Mouse (Mus musculus): ENCODE measurements around the gene Nbea. TPM values are rescaled to one million over a fixed set of nuclear protein-coding genes. Genes with fewer than 3 reads are reported as not detected.

Nbea gene
- polyA plus RNA-seq, 1 experiment from 2014 or later, result 55.4 TPM

- Histone ChIP-seq H3K9me3 (replicated peaks) (no peaks in the 10 kb centered on the region), H3K9ac (replicated peaks) (no peak overlapping the region), H3K4me3 (replicated peaks) (no peak overlapping the region), H3K4me2 (no peak overlapping the region), H3K27me3 (replicated peaks) (no peaks in the 10 kb centered on the region), H3K36me3 (no peaks in the 10 kb centered on the region), H3K27ac (replicated peaks) (no peak overlapping the region), H3K4me1 (peaks cover 6% of the 10 kb centered on the region; the same call in 1 of the 2 replicates)
- ATAC-seq (ENCODE audit: low FRiP score), result peak; percentile 32; the same call in 1 of the 2 replicates
- WGBS, result 40% methylated on average over 6 of the region's 6 CpGs
Measured at GRCm38 (mm10) chr3:55733665-55734064, 449.8 kb downstream of the Nbea start.

- Histone ChIP-seq H3K4me3 (replicated peaks) (no peak overlapping the region), H3K27ac (replicated peaks) (no peak overlapping the region), H3K4me1 (peaks cover 6% of the 10 kb centered on the region; the same call in 1 of the 2 replicates), H3K9me3 (replicated peaks) (no peaks in the 10 kb centered on the region), H3K27me3 (replicated peaks) (no peaks in the 10 kb centered on the region), H3K9ac (replicated peaks) (no peak overlapping the region), H3K4me2 (no peak overlapping the region), H3K36me3 (no peaks in the 10 kb centered on the region)
- ATAC-seq (ENCODE audit: low FRiP score), result no peak
- WGBS, result 74% methylated on average over 5 of the region's 5 CpGs
Measured at GRCm38 (mm10) chr3:55730549-55730948, 453.0 kb downstream of the Nbea start.

- Histone ChIP-seq H3K4me2 (no peak overlapping the region), H3K27ac (replicated peaks) (no peak overlapping the region), H3K9ac (replicated peaks) (no peak overlapping the region), H3K4me3 (replicated peaks) (no peak overlapping the region), H3K36me3 (no peaks in the 10 kb centered on the region), H3K27me3 (replicated peaks) (no peaks in the 10 kb centered on the region), H3K9me3 (replicated peaks) (no peaks in the 10 kb centered on the region), H3K4me1 (peaks cover 6% of the 10 kb centered on the region; the same call in 1 of the 2 replicates)
- WGBS, result 66% methylated on average over 8 of the region's 8 CpGs
- ATAC-seq (ENCODE audit: low FRiP score), result peak; percentile 41; the same call in 1 of the 2 replicates
Measured at GRCm38 (mm10) chr3:55730142-55730541, 453.4 kb downstream of the Nbea start.

GRCm38 (mm10) chr3:55714260-55714659, 469.2 kb downstream of the Nbea start:
- peaks cover 13% of the 10 kb centered on the region for H3K36me3 ChIP-seq
- H3K4me1 ChIP-seq, result no peaks in the 10 kb centered on the region
- no peak overlapping the region for H3K9ac ChIP-seq (replicated peaks)
- H3K9me3 ChIP-seq (replicated peaks), result no peaks in the 10 kb centered on the region
- H3K4me2 ChIP-seq, result no peak overlapping the region
- WGBS, result 54% methylated on average over 6 of the region's 6 CpGs
- peak; percentile 63 for ATAC-seq (ENCODE audit: low FRiP score)
- H3K27ac ChIP-seq (replicated peaks), result peak overlapping the region; percentile 52; the same call in 1 of the 2 replicates
- no peak overlapping the region for H3K4me3 ChIP-seq (replicated peaks)
- H3K27me3 ChIP-seq (replicated peaks), result no peaks in the 10 kb centered on the region

- Histone ChIP-seq H3K9me3 (replicated peaks) (no peaks in the 10 kb centered on the region), H3K27ac (replicated peaks) (peak overlapping the region; percentile 41; the same call in 1 of the 2 replicates), H3K27me3 (replicated peaks) (no peaks in the 10 kb centered on the region), H3K4me2 (no peak overlapping the region), H3K36me3 (peaks cover 13% of the 10 kb centered on the region), H3K4me3 (replicated peaks) (no peak overlapping the region), H3K4me1 (no peaks in the 10 kb centered on the region), H3K9ac (replicated peaks) (no peak overlapping the region)
- ATAC-seq (ENCODE audit: low FRiP score), result peak; percentile 79
- 61% methylated on average over 3 of the region's 3 CpGs for WGBS
Measured at GRCm38 (mm10) chr3:55713856-55714255, 469.6 kb downstream of the Nbea start.

GRCm38 (mm10) chr3:55710300-55710699, 473.2 kb downstream of the Nbea start:
- no peak for ATAC-seq (ENCODE audit: low FRiP score)
- no peak overlapping the region for H3K9ac ChIP-seq (replicated peaks)
- H3K36me3 ChIP-seq, result peaks cover 10% of the 10 kb centered on the region
- 92% methylated on average over 4 of the region's 4 CpGs for WGBS
- H3K4me1 ChIP-seq, result no peaks in the 10 kb centered on the region
- no peak overlapping the region for H3K27ac ChIP-seq (replicated peaks)
- H3K4me2 ChIP-seq, result no peak overlapping the region
- no peak overlapping the region for H3K4me3 ChIP-seq (replicated peaks)
- H3K9me3 ChIP-seq (replicated peaks), result no peaks in the 10 kb centered on the region
- H3K27me3 ChIP-seq (replicated peaks), result no peaks in the 10 kb centered on the region

GRCm38 (mm10) chr3:55701632-55702031, 481.9 kb downstream of the Nbea start:
- Histone ChIP-seq H3K4me2 (no peak overlapping the region), H3K27me3 (replicated peaks) (no peaks in the 10 kb centered on the region), H3K9me3 (replicated peaks) (no peaks in the 10 kb centered on the region), H3K4me1 (no peaks in the 10 kb centered on the region; the same call in 1 of the 2 replicates), H3K9ac (replicated peaks) (no peak overlapping the region), H3K36me3 (no peaks in the 10 kb centered on the region), H3K4me3 (replicated peaks) (no peak overlapping the region), H3K27ac (replicated peaks) (no peak overlapping the region)
- 88% methylated on average over 6 of the region's 6 CpGs for WGBS
- no peak for ATAC-seq (ENCODE audit: low FRiP score)

- H3K27me3 ChIP-seq (replicated peaks), result no peaks in the 10 kb centered on the region
- H3K36me3 ChIP-seq, result peaks cover 6% of the 10 kb centered on the region; the same call in 1 of the 2 replicates
- H3K9ac ChIP-seq (replicated peaks), result no peak overlapping the region
- H3K4me3 ChIP-seq (replicated peaks), result no peak overlapping the region
- H3K27ac ChIP-seq (replicated peaks), result no peak overlapping the region
- WGBS, result 96% methylated on average over 2 of the region's 2 CpGs
- no peaks in the 10 kb centered on the region for H3K9me3 ChIP-seq (replicated peaks)
- ATAC-seq (ENCODE audit: low FRiP score), result no peak
- H3K4me2 ChIP-seq, result no peak overlapping the region
- H3K4me1 ChIP-seq, result no peaks in the 10 kb centered on the region; the same call in 1 of the 2 replicates
Measured at GRCm38 (mm10) chr3:55697174-55697573, 486.3 kb downstream of the Nbea start.

- H3K9me3 ChIP-seq (replicated peaks), result no peaks in the 10 kb centered on the region
- H3K27me3 ChIP-seq (replicated peaks), result no peaks in the 10 kb centered on the region
- H3K4me2 ChIP-seq, result no peak overlapping the region
- H3K36me3 ChIP-seq, result peaks cover 10% of the 10 kb centered on the region; the same call in 1 of the 2 replicates
- H3K4me3 ChIP-seq (replicated peaks), result no peak overlapping the region
- WGBS, result 46% methylated on average over 4 of the region's 4 CpGs
- 0 out of 2 replicates have a peak overlapping the region, but pooled peaks have one; percentile 7 for H3K27ac ChIP-seq (replicated peaks)
- H3K4me1 ChIP-seq, result no peaks in the 10 kb centered on the region
- no peak for ATAC-seq (ENCODE audit: low FRiP score)
- H3K9ac ChIP-seq (replicated peaks), result no peak overlapping the region
Measured at GRCm38 (mm10) chr3:55693073-55693472, 490.4 kb downstream of the Nbea start.

- 9% methylated on average over 1 of the region's 1 CpGs for WGBS
Measured at GRCm38 (mm10) chr3:55688098-55688497, 495.4 kb downstream of the Nbea start.

GRCm38 (mm10) chr3:55686993-55687392, 496.5 kb downstream of the Nbea start:
- Histone ChIP-seq H3K9ac (replicated peaks) (no peak overlapping the region), H3K36me3 (peaks cover 5% of the 10 kb centered on the region; the same call in 1 of the 2 replicates), H3K4me2 (no peak overlapping the region), H3K4me3 (replicated peaks) (no peak overlapping the region), H3K4me1 (peaks cover 37% of the 10 kb centered on the region), H3K9me3 (replicated peaks) (no peaks in the 10 kb centered on the region), H3K27me3 (replicated peaks) (no peaks in the 10 kb centered on the region), H3K27ac (replicated peaks) (0 out of 2 replicates have a peak overlapping the region, but pooled peaks have one; percentile 28)
- no peak for ATAC-seq (ENCODE audit: low FRiP score)
- WGBS, result 62% methylated on average over 6 of the region's 6 CpGs

More at GRCm38 (mm10) chr3:55688098-55688497, 495.4 kb downstream of the Nbea start:
- H3K4me1 ChIP-seq, result peaks cover 37% of the 10 kb centered on the region
- no peak for ATAC-seq (ENCODE audit: low FRiP score)
- no peak overlapping the region for H3K4me2 ChIP-seq
- H3K9me3 ChIP-seq (replicated peaks), result no peaks in the 10 kb centered on the region
- H3K9ac ChIP-seq (replicated peaks), result no peak overlapping the region
- no peak overlapping the region for H3K4me3 ChIP-seq (replicated peaks)
- H3K27me3 ChIP-seq (replicated peaks), result no peaks in the 10 kb centered on the region
- H3K36me3 ChIP-seq, result peaks cover 5% of the 10 kb centered on the region; the same call in 1 of the 2 replicates
- no peak overlapping the region for H3K27ac ChIP-seq (replicated peaks)

- no peak for ATAC-seq (ENCODE audit: low FRiP score)
- WGBS, result 17% methylated on average over 6 of the region's 6 CpGs
- peaks cover 37% of the 10 kb centered on the region for H3K4me1 ChIP-seq
Measured at GRCm38 (mm10) chr3:55685627-55686026, 497.9 kb downstream of the Nbea start.

More at GRCm38 (mm10) chr3:55685627-55686026, 497.9 kb downstream of the Nbea start:
- H3K4me2 ChIP-seq, result no peak overlapping the region
- H3K36me3 ChIP-seq, result peaks cover 5% of the 10 kb centered on the region; the same call in 1 of the 2 replicates
- peak overlapping the region; percentile 60 for H3K27ac ChIP-seq (replicated peaks)
- no peaks in the 10 kb centered on the region for H3K9me3 ChIP-seq (replicated peaks)
- H3K9ac ChIP-seq (replicated peaks), result no peak overlapping the region
- H3K27me3 ChIP-seq (replicated peaks), result no peaks in the 10 kb centered on the region
- no peak overlapping the region for H3K4me3 ChIP-seq (replicated peaks)

Data from neural tube, embryonic 15.5 days (tissue).